Mouse (Mus musculus) adrenal gland, adult (tissue): ENCODE measurements around the gene Midn.

Experiments used
- DNase-seq, 2 experiments: peaks; one replicate each; pipeline ENCODE4 v3.0.0; 2022 to 2023; ENCODE audit warnings: low spot score in 1 of 2; ENCODE audit not compliant: inconsistent age in 2 of 2

Gene Midn

GRCm38 (mm10) chr10:80127920-80128319, 20.2 kb upstream of the Midn start:
- no peak for DNase-seq

DNA sequence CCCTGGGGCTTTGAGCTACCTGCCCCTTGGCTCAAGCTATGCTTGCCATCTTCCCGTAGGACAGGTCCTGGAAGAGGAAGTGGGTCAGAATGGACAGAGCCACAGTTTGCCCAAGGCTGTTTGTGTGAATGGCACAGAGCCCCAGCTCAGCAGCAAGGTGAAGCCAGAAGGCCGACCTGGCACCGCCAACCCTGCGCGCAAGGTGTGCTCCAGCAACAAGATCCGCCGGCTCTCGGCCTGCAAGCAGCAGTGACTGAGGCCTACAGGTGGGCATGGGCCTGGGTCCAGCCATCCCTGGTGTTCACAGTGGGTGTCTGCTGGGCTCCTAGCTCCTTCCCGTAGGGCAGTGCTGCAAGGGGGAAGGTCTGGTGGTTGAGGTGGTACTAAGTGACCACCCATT, 18.2 kb upstream of the Midn start:
- DNase-seq = peak in 1 of 2 experiments; percentile 48

- DNase-seq = peak in 1 of 2 experiments; percentile 53
These were observed 17.6 kb upstream of the Midn start for GRCm38 (mm10) chr10:80130403-80131031.

DNA sequence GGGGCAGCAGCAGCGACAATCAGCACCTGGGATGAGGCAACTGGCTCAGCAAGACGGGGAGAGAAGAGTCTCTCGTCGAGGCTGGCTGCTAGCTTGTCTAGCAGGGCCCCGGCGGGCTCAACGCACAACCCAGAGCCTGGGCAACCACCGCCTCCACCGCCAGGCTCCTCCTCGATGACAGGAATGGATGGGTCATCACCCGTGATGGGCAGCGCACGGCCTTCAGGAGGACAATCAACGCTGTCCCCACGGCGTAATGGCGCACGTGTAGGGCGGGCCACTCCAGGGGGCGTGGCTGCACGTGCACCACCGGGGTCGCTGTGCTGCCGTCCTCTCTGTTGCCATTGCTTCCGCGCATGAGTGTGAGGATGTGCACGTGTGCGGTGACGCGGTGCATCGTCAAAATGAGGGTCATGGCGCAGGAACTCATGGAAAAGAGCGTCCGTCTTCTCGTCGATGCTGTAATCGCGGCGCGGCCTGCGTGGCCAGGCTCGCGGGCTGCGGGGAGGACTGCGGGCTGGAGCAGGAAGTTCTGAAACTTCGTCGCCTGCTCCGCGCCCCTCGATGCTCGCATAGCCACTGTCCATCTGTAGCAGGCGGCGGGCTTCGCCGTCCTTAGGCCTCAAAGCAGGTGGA, 16.6 kb upstream of the Midn start:
- DNase-seq = peak; percentile 71 to 84

DNA sequence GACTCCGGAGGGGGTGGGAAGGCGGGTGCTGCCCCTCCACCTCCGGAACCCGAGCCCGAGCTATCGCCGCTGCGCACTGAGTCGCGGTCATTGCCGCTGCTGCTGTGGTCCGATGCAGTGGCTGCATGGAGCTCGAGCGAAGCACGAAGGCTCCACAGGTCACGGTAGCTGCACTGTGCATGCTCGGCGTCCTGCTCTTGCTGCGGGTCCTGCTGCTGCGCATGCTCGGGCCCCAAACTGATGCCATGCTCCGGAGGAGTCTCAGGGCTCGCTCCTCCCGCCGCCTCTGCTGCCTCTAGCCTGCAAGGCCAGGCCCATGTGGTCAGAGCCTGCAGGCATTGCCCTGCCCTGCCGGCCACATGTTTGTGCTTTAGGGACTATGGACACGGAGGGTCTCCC, 16.1 kb upstream of the Midn start:
- peak in 1 of 2 experiments; percentile 62 for DNase-seq

DNA sequence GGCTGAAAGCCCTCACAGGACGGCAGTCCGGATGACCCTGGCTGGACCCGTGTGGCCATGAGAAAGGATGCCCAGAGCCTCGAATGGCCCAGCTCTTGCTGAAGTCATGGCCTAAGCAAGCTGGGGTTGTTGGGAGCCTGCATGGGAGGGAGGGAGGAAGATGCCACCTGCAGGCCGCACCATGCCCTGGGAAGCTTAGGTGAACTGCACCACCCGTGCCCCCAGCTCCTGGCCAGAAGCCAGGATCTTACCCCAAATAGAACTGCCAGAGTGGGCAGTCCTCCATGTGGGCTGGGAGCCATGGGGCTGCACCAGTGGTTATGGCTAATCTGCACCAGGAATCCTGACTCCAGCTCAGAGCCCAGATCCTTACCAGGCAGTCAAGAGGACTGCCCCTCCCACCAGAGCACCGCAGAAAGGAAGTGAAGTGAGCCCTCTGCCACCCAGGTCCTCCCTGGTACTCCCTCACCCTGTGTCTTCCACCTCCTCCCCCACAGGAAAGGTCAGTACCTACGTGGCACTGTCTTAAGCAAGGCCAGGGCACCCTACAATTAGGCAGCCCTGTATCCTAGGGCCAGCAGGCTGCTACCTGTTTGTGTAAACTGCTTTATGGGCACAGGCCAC, 14.7 kb upstream of the Midn start:
- DNase-seq = peak; percentile 57 to 82

- DNase-seq = peak; percentile 41 to 73
These were observed 13.7 kb upstream of the Midn start for GRCm38 (mm10) chr10:80134421-80134820.

DNA sequence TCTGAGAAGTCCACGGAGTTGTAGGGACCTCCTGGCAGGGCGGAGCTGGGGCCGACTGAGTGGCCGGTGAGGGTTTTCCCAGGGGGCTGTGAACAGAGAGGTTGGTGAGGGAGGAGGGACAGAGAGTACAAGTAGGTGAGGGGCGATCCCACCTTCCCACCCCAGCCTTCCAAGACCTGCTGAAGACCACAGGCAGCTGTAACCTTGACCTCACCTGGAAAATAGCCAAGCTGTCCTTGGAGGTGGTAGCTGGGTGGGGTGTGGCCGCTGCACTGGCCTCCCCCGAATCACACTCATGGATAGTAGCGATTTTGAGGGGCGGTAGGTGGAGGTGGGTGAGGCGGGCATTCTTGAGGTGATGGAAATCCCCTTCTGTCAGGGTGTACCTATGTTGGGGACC, 12.9 kb upstream of the Midn start:
- peak; percentile 42 to 56 for DNase-seq

GRCm38 (mm10) chr10:80135641-80136040, 12.4 kb upstream of the Midn start:
- DNase-seq = peak in 1 of 2 experiments; percentile 66

DNA sequence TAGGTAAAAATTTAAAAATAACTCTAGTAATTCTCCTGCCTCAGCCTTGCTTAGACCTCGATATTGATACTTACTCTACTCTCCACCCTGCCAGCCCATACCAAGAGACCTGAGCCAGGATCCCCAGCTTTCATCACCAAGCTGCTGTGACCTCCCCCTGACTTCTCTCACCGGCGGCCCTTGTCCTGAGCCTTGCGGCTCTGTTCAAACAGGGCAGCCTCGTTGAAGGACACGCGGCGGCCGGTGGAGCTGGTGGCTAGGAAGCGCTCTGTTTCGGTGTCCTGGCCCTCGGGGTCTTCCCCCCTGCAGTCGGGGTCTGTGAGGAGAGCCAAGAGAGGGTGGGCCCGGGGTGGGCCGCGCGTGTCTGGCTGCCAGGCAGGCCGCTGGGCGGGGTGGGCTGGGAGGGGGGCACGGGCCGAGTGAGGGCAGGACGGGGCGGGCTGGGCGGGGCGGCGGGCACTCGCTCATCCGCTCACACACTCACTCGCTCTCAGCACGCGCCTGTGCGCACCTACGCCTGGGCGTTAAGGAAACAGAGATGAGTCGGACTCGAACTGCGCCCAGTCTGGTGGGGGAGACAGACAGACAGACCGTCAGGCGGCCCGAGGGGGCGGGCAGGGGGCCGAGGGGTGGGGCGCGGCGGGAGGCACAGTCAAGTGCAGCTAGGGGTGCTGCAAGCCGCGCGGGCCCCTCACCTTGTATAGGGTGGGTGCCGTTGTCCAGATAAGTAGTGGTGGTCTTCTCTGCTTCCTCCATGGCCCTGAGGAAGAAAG, 11.7 kb upstream of the Midn start:
- peak; percentile 52 to 58 for DNase-seq

GRCm38 (mm10) chr10:80136952-80137625, 11.0 kb upstream of the Midn start:
- peak; percentile 66 to 74 for DNase-seq

- DNase-seq = peak; percentile 52 to 79
These were observed 10.2 kb upstream of the Midn start for GRCm38 (mm10) chr10:80137626-80138552.

- peak; percentile 85 to 89 for DNase-seq
These were observed 9.3 kb upstream of the Midn start, which contains the start of gene Atp5d for GRCm38 (mm10) chr10:80138553-80139438. Gene Atp5d (plus strand): TSS chr10:80138632.

DNA sequence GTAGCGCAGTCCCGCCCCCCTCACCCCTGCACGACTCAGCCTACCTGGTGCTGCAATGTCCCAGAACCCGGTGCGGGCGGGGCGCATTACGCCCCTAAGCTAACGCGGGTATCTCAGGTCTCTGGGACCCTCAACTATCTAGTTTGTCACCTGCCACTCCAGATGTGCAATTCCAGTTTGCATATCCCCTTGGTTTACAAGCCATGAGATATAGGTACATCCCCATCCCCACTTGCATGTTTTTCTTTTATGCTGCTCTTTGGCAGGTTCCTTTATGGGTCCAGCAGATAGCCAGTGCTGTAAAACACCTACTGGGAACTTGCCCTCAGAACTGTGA, 8.7 kb upstream of the Midn start:
- DNase-seq = no peak

- DNase-seq = peak in 1 of 2 experiments; percentile 52
These were observed 8.0 kb upstream of the Midn start for GRCm38 (mm10) chr10:80139975-80140665.

- DNase-seq = no peak
These were observed 7.4 kb upstream of the Midn start, which contains the start of gene Cbarp for GRCm38 (mm10) chr10:80140666-80141035. Gene Cbarp (minus strand): TSS chr10:80140835.

DNA sequence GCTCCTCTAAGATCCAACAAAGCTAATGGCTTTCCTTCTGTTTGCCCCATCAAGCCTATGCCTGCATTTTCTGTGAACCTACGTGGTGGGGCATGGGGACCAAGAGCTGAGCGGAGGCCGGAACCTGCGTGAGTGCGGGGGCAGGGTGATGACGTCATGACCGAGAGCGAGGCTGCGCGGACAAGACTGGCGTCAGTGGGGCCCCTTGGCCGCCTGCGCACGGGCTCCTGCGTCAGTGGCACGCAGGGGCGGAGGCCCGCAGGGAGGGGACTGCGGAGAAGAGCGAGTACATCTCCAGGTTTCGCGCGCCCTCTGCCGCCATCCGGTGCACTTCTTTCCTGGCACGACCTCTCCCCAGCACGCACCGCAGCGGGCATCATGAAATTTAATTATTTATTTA, 6.8 kb upstream of the Midn start:
- peak; percentile 98 to 99 for DNase-seq

DNA sequence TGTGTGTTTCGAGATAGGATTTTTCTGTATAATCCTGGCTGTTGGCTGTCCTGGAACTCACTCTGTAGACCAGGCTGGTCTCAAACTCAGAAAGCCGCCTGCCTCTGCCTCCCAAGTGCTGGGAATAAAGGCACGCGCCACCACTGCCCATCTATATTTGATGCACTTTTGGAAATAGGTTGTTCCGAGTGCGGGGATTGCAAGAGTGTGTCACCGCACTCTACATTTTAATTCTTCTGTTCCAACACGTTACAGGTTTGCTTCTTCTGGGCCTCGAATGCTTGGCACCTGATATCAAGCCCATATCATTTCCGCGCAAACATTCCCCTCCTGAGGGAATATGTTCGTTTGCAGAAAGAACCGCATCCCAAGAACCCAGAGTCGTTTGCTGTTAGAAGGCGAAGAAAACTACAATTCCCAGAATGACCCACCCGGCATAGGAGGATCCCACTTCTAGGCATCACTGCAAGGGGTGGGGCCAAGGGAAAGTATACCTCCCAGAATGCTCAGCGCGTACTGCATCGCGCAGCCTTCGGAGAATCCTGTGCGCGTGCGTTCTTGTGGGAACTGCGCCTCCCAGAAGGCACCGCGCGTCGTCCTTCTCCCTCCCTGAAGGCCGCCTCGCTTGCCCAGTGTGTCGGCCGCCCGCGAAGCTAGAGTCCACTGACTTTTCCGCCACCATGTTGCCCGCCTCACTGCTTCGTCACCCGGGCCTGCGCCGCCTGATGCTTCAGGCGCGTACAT, 6.1 kb upstream of the Midn start:
- peak; percentile 96 to 97 for DNase-seq
